Mouse (Mus musculus) neural tube, embryonic 12.5 days (tissue): Measurements from ENCODE around the gene Ces2b. TPM values are rescaled to one million over a fixed set of nuclear protein-coding genes. Genes with fewer than 3 reads are reported as not detected.

Source experiments
- ATAC-seq: fragments of 200-750 bp; cut with Nextera tagmentation; 2 replicates; pipeline ENCODE4 v1.8.0; 2017; ENCODE audit warnings: low read depth, mild to moderate bottlenecking, moderate TSS enrichment, moderate library complexity; ENCODE audit not compliant: low FRiP score
- H3K27ac ChIP-seq: fragments of 300-500 bp; sonication (generic); 2 replicates; pipeline ENCODE4 v1.5.1; 2016
- H3K27me3 ChIP-seq: fragments of 300-500 bp; sonication (generic); replicated peaks from 2 replicates; pipeline ENCODE4 v1.6.1; 2016; ENCODE audit warnings: mild to moderate bottlenecking
- H3K36me3 ChIP-seq: fragments of 300-500 bp; sonication (generic); 2 replicates; pipeline ENCODE4 v1.6.1; 2016; ENCODE audit warnings: mild to moderate bottlenecking
- H3K4me1 ChIP-seq: fragments of 300-500 bp; sonication (generic); 2 replicates; pipeline ENCODE4 v1.6.1; 2016
- H3K4me2 ChIP-seq: fragments of 300-500 bp; sonication (generic); replicated peaks from 2 replicates; pipeline ENCODE4 v1.6.1; 2016; ENCODE audit warnings: mild to moderate bottlenecking
- H3K4me3 ChIP-seq: fragments of 300-500 bp; sonication (generic); 2 replicates; pipeline ENCODE4 v1.5.1; 2016
- H3K9ac ChIP-seq: fragments of 300-500 bp; sonication (generic); 2 replicates; pipeline ENCODE4 v1.6.1; 2016; ENCODE audit warnings: mild to moderate bottlenecking
- H3K9me3 ChIP-seq: fragments of 300-500 bp; sonication (generic); 2 replicates; pipeline ENCODE4 v1.6.1; 2016; ENCODE audit warnings: mild to moderate bottlenecking
- WGBS: fragments of 180-500 bp; shearing (Covaris S2); methylation state at CpG from one replicate; pipeline ENCODE4 v1.1.7; 2016; 5-methylcytosine and 5-hydroxymethylcytosine counted together
- polyA plus RNA-seq: library from polyadenylated mRNA; unstranded; fragments of >200 nt; fragmentation: Nextera tagmentation; extraction: Ambion mirVana; gene quantifications from 2 replicates; pipeline ENCODE4 v1.2.1, GENCODE M21; 2016

The Ces2b gene
- 0.13 and 0.23 TPM in 2 replicates for polyA plus RNA-seq

- WGBS: 78% methylated on average over 5 of the region's 5 CpGs
- Histone ChIP-seq H3K27me3 (no peaks in the 10 kb centered on the region), H3K27ac (no peak within 1 kb of the TSS), H3K4me2 (no peak within 1 kb of the TSS), H3K4me1 (no peaks in the 10 kb centered on the region), H3K9ac (no peak within 1 kb of the TSS), H3K9me3 (no peaks in the 10 kb centered on the region), H3K36me3 (no peaks in the 10 kb centered on the region), H3K4me3 (no peak within 1 kb of the TSS)
- no peak for ATAC-seq
These were observed at the start of gene Ces2b for GRCm38 (mm10) chr8:104831440-104831839. Gene Ces2b, plus strand, starts transcription at chr8:104831572.

GRCm38 (mm10) chr8:104787049-104787448 lies 44.3 kb upstream of the Ces2b start:
- Histone ChIP-seq H3K27ac (no peak overlapping the region), H3K27me3 (no peaks in the 10 kb centered on the region), H3K9ac (no peak overlapping the region), H3K9me3 (no peaks in the 10 kb centered on the region), H3K4me3 (no peak overlapping the region), H3K4me2 (no peak overlapping the region), H3K36me3 (no peaks in the 10 kb centered on the region), H3K4me1 (no peaks in the 10 kb centered on the region)
- 71% methylated on average over 1 of the region's 1 CpGs for WGBS
- ATAC-seq: no peak

GRCm38 (mm10) chr8:104788929-104789328 lies 42.4 kb upstream of the Ces2b start:
- H3K36me3 ChIP-seq: no peaks in the 10 kb centered on the region
- no peaks in the 10 kb centered on the region for H3K4me1 ChIP-seq
- H3K27me3 ChIP-seq: no peaks in the 10 kb centered on the region
- H3K27ac ChIP-seq: no peak overlapping the region
- no peak overlapping the region for H3K4me2 ChIP-seq
- ATAC-seq: no peak
- 83% methylated on average over 2 of the region's 2 CpGs for WGBS
- H3K9ac ChIP-seq: no peak overlapping the region
- H3K4me3 ChIP-seq: no peak overlapping the region
- no peaks in the 10 kb centered on the region for H3K9me3 ChIP-seq

- ATAC-seq: no peak
- 79% methylated on average over 3 of the region's 3 CpGs for WGBS
- Histone ChIP-seq H3K4me2 (no peak overlapping the region), H3K4me3 (no peak overlapping the region), H3K9me3 (no peaks in the 10 kb centered on the region), H3K9ac (no peak overlapping the region), H3K4me1 (no peaks in the 10 kb centered on the region), H3K27ac (no peak overlapping the region), H3K36me3 (no peaks in the 10 kb centered on the region), H3K27me3 (no peaks in the 10 kb centered on the region)
These were observed 41.3 kb upstream of the Ces2b start for GRCm38 (mm10) chr8:104789886-104790680.

GRCm38 (mm10) chr8:104799385-104799784 lies 32.0 kb upstream of the Ces2b start:
- H3K9me3 ChIP-seq: no peaks in the 10 kb centered on the region
- 96% methylated on average over 1 of the region's 1 CpGs for WGBS
- no peaks in the 10 kb centered on the region for H3K27me3 ChIP-seq
- ATAC-seq: no peak
- no peak overlapping the region for H3K9ac ChIP-seq
- H3K27ac ChIP-seq: no peak overlapping the region
- no peak overlapping the region for H3K4me3 ChIP-seq
- H3K4me2 ChIP-seq: no peak overlapping the region
- H3K4me1 ChIP-seq: no peaks in the 10 kb centered on the region
- H3K36me3 ChIP-seq: no peaks in the 10 kb centered on the region

GRCm38 (mm10) chr8:104806127-104806526 lies 25.2 kb upstream of the Ces2b start:
- WGBS: 38% methylated on average over 2 of the region's 2 CpGs
- Histone ChIP-seq H3K4me3 (no peak overlapping the region), H3K27ac (no peak overlapping the region), H3K9me3 (no peaks in the 10 kb centered on the region), H3K27me3 (no peaks in the 10 kb centered on the region), H3K4me2 (no peak overlapping the region), H3K36me3 (no peaks in the 10 kb centered on the region), H3K9ac (no peak overlapping the region), H3K4me1 (no peaks in the 10 kb centered on the region)
- ATAC-seq: no peak

GRCm38 (mm10) chr8:104808542-104809413 lies 22.6 kb upstream of the Ces2b start:
- H3K4me2 ChIP-seq: no peak overlapping the region
- no peak overlapping the region for H3K4me3 ChIP-seq
- no peaks in the 10 kb centered on the region for H3K27me3 ChIP-seq
- H3K9me3 ChIP-seq: no peaks in the 10 kb centered on the region
- H3K4me1 ChIP-seq: no peaks in the 10 kb centered on the region
- ATAC-seq: no peak
- no peak overlapping the region for H3K9ac ChIP-seq
- no peaks in the 10 kb centered on the region for H3K36me3 ChIP-seq
- H3K27ac ChIP-seq: no peak overlapping the region
- WGBS: 92% methylated on average over 7 of the region's 7 CpGs

GRCm38 (mm10) chr8:104809436-104809835 lies 21.9 kb upstream of the Ces2b start:
- Histone ChIP-seq H3K36me3 (no peaks in the 10 kb centered on the region), H3K4me2 (no peak overlapping the region), H3K9me3 (no peaks in the 10 kb centered on the region), H3K9ac (no peak overlapping the region), H3K27ac (no peak overlapping the region), H3K27me3 (no peaks in the 10 kb centered on the region), H3K4me3 (no peak overlapping the region), H3K4me1 (no peaks in the 10 kb centered on the region)
- 88% methylated on average over 3 of the region's 3 CpGs for WGBS
- ATAC-seq: no peak

- Histone ChIP-seq H3K4me3 (no peak overlapping the region), H3K27ac (no peak overlapping the region), H3K9me3 (no peaks in the 10 kb centered on the region), H3K36me3 (no peaks in the 10 kb centered on the region), H3K4me2 (no peak overlapping the region), H3K9ac (no peak overlapping the region), H3K4me1 (no peaks in the 10 kb centered on the region), H3K27me3 (no peaks in the 10 kb centered on the region)
- 85% methylated on average over 1 of the region's 1 CpGs for WGBS
- ATAC-seq: no peak
These were observed 4.5 kb upstream of the Ces2b start for GRCm38 (mm10) chr8:104826912-104827311.

GRCm38 (mm10) chr8:104828221-104828620 lies 3.2 kb upstream of the Ces2b start:
- no peak for ATAC-seq
- no peaks in the 10 kb centered on the region for H3K36me3 ChIP-seq
- no peaks in the 10 kb centered on the region for H3K27me3 ChIP-seq
- H3K4me1 ChIP-seq: no peaks in the 10 kb centered on the region
- no peaks in the 10 kb centered on the region for H3K9me3 ChIP-seq
- no peak overlapping the region for H3K4me3 ChIP-seq
- H3K27ac ChIP-seq: no peak overlapping the region
- no peak overlapping the region for H3K9ac ChIP-seq
- no peak overlapping the region for H3K4me2 ChIP-seq
- WGBS: 84% methylated on average over 3 of the region's 3 CpGs

GRCm38 (mm10) chr8:104841360-104842078 lies 10.1 kb downstream of the Ces2b start:
- Histone ChIP-seq H3K9me3 (no peaks in the 10 kb centered on the region), H3K9ac (no peak overlapping the region), H3K27ac (no peak overlapping the region), H3K27me3 (no peaks in the 10 kb centered on the region), H3K36me3 (no peaks in the 10 kb centered on the region), H3K4me1 (no peaks in the 10 kb centered on the region), H3K4me2 (no peak overlapping the region), H3K4me3 (no peak overlapping the region)
- no peak for ATAC-seq
- 89% methylated on average over 3 of the region's 3 CpGs for WGBS

- Histone ChIP-seq H3K27me3 (no peaks in the 10 kb centered on the region), H3K4me3 (no peak within 1 kb of the TSS), H3K4me2 (no peak within 1 kb of the TSS), H3K27ac (no peak within 1 kb of the TSS), H3K4me1 (no peaks in the 10 kb centered on the region), H3K9me3 (no peaks in the 10 kb centered on the region), H3K9ac (no peak within 1 kb of the TSS), H3K36me3 (no peaks in the 10 kb centered on the region)
- ATAC-seq: no peak
- WGBS: 86% methylated on average over 3 of the region's 3 CpGs
These were observed 15.5 kb downstream of the Ces2b start, which contains the start of gene Ces2c for GRCm38 (mm10) chr8:104846831-104847230. Gene Ces2c, plus strand, starts transcription at chr8:104847068.
